Mouse (Mus musculus): ENCODE data around the gene Fstl3. TPM values are rescaled to one million over a fixed set of nuclear protein-coding genes. Genes with fewer than 3 reads are reported as not detected.
A peak's percentile ranks its signal among the peaks of the same experiment; 100 is the strongest.

Fstl3 gene
- polyA plus RNA-seq, 1 experiment from 2014 or later, result 26.4 TPM

- under 1% methylated on average over 5 of the region's 5 CpGs for WGBS
- Histone ChIP-seq H3K9ac (replicated peaks; ENCODE audit: low read length) (no peak overlapping the region), H3K36me3 (ENCODE audit: insufficient read depth, low read length) (no peaks in the 10 kb centered on the region), H3K4me3 (ENCODE audit: low read length) (no peak overlapping the region), H3K4me1 (ENCODE audit: insufficient read depth, low read length) (peaks cover 33% of the 10 kb centered on the region), H3K27ac (ENCODE audit: low read length) (no peak overlapping the region), H3K4me2 (replicated peaks; ENCODE audit: low read depth, low read length) (no peak overlapping the region), H3K27me3 (ENCODE audit: insufficient read depth, low read length) (no peaks in the 10 kb centered on the region), H3K9me3 (ENCODE audit: low read length) (0 out of 2 replicates have a peak, but pooled peaks cover 3% of the 10 kb centered on the region)
- no peak for ATAC-seq (ENCODE audit: low FRiP score, low TSS enrichment)
Observed at GRCm38 (mm10) chr10:79768400-79768799, 8.7 kb upstream of the Fstl3 start.

DNA sequence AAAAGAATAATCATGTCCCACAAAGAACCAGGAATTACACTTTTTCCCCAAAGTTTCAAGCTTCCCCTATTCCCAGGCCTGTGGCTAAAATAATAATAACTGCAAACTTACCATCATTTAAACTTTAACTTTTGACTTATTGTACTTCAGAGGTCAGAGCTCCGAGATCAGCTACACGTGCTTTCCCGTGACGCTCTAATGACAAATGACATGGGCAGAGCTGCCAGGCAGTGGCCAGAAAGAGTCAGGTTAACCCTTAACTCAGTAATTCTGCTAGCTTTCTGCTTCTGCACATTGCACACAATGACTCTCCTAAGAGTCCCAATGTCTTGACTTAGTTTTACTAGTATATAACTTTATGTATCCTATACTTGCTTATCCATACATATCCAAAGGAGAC, 7.7 kb upstream of the Fstl3 start:
- H3K27ac ChIP-seq (ENCODE audit: low read length), result no peak overlapping the region
- 0 out of 2 replicates have a peak, but pooled peaks cover 3% of the 10 kb centered on the region for H3K9me3 ChIP-seq (ENCODE audit: low read length)
- no peak overlapping the region for H3K4me3 ChIP-seq (ENCODE audit: low read length)
- WGBS, result 14% methylated on average over 4 of the region's 4 CpGs
- H3K27me3 ChIP-seq (ENCODE audit: insufficient read depth, low read length), result no peaks in the 10 kb centered on the region
- H3K36me3 ChIP-seq (ENCODE audit: insufficient read depth, low read length), result no peaks in the 10 kb centered on the region
- peaks cover 33% of the 10 kb centered on the region for H3K4me1 ChIP-seq (ENCODE audit: insufficient read depth, low read length)
- no peak overlapping the region for H3K9ac ChIP-seq (replicated peaks; ENCODE audit: low read length)
- no peak overlapping the region for H3K4me2 ChIP-seq (replicated peaks; ENCODE audit: low read depth, low read length)
- ATAC-seq (ENCODE audit: low FRiP score, low TSS enrichment), result no peak

GRCm38 (mm10) chr10:79772320-79772719, 4.8 kb upstream of the Fstl3 start:
- no peak for ATAC-seq (ENCODE audit: low FRiP score, low TSS enrichment)
- Histone ChIP-seq H3K4me1 (ENCODE audit: insufficient read depth, low read length) (peaks cover 23% of the 10 kb centered on the region), H3K27ac (ENCODE audit: low read length) (no peak overlapping the region), H3K9me3 (ENCODE audit: low read length) (peaks cover 8% of the 10 kb centered on the region; the same call in 1 of the 2 replicates), H3K36me3 (ENCODE audit: insufficient read depth, low read length) (no peaks in the 10 kb centered on the region), H3K27me3 (ENCODE audit: insufficient read depth, low read length) (no peaks in the 10 kb centered on the region; the same call in 1 of the 2 replicates), H3K9ac (replicated peaks; ENCODE audit: low read length) (no peak overlapping the region), H3K4me3 (ENCODE audit: low read length) (no peak overlapping the region), H3K4me2 (replicated peaks; ENCODE audit: low read depth, low read length) (no peak overlapping the region)
- 85% methylated on average over 3 of the region's 3 CpGs for WGBS

DNA sequence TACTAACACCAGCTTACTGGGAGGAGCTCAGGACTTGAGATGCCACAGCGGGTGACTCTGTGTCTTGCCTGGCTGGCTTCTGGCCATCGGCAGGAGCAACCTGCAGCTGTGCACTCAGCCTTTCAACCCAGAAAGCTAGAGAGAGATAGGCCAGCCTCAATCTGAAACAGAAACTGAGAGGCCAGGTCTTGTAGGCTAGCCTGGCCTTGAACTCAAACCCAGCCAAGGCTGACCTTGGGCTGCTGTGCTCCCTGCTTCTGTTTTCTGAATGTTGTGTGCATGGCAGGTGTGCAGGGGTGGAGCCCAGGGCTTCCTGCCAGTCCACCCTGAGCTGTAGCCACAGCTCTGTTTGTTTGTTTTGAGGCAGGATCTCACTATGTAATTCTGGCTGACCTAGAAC, 3.9 kb upstream of the Fstl3 start:
- H3K4me2 ChIP-seq (replicated peaks; ENCODE audit: low read depth, low read length), result no peak overlapping the region
- H3K4me3 ChIP-seq (ENCODE audit: low read length), result no peak overlapping the region
- 86% methylated on average over 2 of the region's 2 CpGs for WGBS
- ATAC-seq (ENCODE audit: low FRiP score, low TSS enrichment), result no peak
- no peaks in the 10 kb centered on the region for H3K36me3 ChIP-seq (ENCODE audit: insufficient read depth, low read length)
- no peaks in the 10 kb centered on the region; the same call in 1 of the 2 replicates for H3K27me3 ChIP-seq (ENCODE audit: insufficient read depth, low read length)
- H3K9ac ChIP-seq (replicated peaks; ENCODE audit: low read length), result no peak overlapping the region
- H3K27ac ChIP-seq (ENCODE audit: low read length), result no peak overlapping the region
- peaks cover 21% of the 10 kb centered on the region for H3K4me1 ChIP-seq (ENCODE audit: insufficient read depth, low read length)
- peaks cover 8% of the 10 kb centered on the region; the same call in 1 of the 2 replicates for H3K9me3 ChIP-seq (ENCODE audit: low read length)

GRCm38 (mm10) chr10:79774486-79775279, 2.4 kb upstream of the Fstl3 start:
- H3K4me3 ChIP-seq (ENCODE audit: low read length), result no peak overlapping the region
- peaks cover 8% of the 10 kb centered on the region; the same call in 1 of the 2 replicates for H3K9me3 ChIP-seq (ENCODE audit: low read length)
- ATAC-seq (ENCODE audit: low FRiP score, low TSS enrichment), result no peak
- no peaks in the 10 kb centered on the region for H3K36me3 ChIP-seq (ENCODE audit: insufficient read depth, low read length)
- H3K27ac ChIP-seq (ENCODE audit: low read length), result no peak overlapping the region
- no peak overlapping the region for H3K4me2 ChIP-seq (replicated peaks; ENCODE audit: low read depth, low read length)
- peaks cover 29% of the 10 kb centered on the region for H3K4me1 ChIP-seq (ENCODE audit: insufficient read depth, low read length)
- H3K27me3 ChIP-seq (ENCODE audit: insufficient read depth, low read length), result no peaks in the 10 kb centered on the region; the same call in 1 of the 2 replicates
- H3K9ac ChIP-seq (replicated peaks; ENCODE audit: low read length), result no peak overlapping the region
- 68% methylated on average over 5 of the region's 5 CpGs for WGBS

GRCm38 (mm10) chr10:79778006-79778405, 934 bp downstream of the Fstl3 start:
- H3K27ac ChIP-seq (ENCODE audit: low read length), result peak overlapping the region; percentile 54; the same call in 1 of the 2 replicates
- no peaks in the 10 kb centered on the region for H3K36me3 ChIP-seq (ENCODE audit: insufficient read depth, low read length)
- 8% methylated on average over 15 of the region's 15 CpGs for WGBS
- H3K4me1 ChIP-seq (ENCODE audit: insufficient read depth, low read length), result peaks cover 42% of the 10 kb centered on the region
- peak overlapping the region; percentile 79 for H3K4me2 ChIP-seq (replicated peaks; ENCODE audit: low read depth, low read length)
- H3K4me3 ChIP-seq (ENCODE audit: low read length), result peak overlapping the region; percentile 59
- no peaks in the 10 kb centered on the region; the same call in none of the 2 replicates for H3K27me3 ChIP-seq (ENCODE audit: insufficient read depth, low read length)
- peak overlapping the region; percentile 55 for H3K9ac ChIP-seq (replicated peaks; ENCODE audit: low read length)
- 0 out of 2 replicates have a peak, but pooled peaks have one; percentile 10 for ATAC-seq (ENCODE audit: low FRiP score, low TSS enrichment)
- H3K9me3 ChIP-seq (ENCODE audit: low read length), result peaks cover 5% of the 10 kb centered on the region; the same call in 1 of the 2 replicates

DNA sequence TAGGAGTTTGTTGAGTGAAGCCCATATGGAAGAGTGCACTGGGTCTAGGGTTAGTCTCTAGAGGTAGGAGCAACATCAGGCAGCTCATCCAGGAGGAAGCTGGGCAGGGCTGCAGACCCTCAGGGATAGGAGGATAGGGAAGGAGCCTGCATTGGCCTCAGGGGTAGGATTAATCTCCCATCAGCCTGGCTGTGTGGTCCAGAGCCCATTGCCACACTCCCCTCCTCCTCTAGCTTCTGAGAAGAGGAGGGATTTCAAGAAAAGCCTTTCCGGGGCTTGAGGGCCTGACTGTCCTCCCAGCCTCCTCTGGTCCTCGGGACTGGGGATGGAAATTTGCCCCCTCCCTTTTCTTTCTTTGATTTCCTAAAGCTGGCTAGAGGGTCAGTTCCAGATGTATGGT, 2.1 kb downstream of the Fstl3 start:
- no peak overlapping the region for H3K4me3 ChIP-seq (ENCODE audit: low read length)
- no peak overlapping the region; the same call in 1 of the 2 replicates for H3K4me2 ChIP-seq (replicated peaks; ENCODE audit: low read depth, low read length)

DNA sequence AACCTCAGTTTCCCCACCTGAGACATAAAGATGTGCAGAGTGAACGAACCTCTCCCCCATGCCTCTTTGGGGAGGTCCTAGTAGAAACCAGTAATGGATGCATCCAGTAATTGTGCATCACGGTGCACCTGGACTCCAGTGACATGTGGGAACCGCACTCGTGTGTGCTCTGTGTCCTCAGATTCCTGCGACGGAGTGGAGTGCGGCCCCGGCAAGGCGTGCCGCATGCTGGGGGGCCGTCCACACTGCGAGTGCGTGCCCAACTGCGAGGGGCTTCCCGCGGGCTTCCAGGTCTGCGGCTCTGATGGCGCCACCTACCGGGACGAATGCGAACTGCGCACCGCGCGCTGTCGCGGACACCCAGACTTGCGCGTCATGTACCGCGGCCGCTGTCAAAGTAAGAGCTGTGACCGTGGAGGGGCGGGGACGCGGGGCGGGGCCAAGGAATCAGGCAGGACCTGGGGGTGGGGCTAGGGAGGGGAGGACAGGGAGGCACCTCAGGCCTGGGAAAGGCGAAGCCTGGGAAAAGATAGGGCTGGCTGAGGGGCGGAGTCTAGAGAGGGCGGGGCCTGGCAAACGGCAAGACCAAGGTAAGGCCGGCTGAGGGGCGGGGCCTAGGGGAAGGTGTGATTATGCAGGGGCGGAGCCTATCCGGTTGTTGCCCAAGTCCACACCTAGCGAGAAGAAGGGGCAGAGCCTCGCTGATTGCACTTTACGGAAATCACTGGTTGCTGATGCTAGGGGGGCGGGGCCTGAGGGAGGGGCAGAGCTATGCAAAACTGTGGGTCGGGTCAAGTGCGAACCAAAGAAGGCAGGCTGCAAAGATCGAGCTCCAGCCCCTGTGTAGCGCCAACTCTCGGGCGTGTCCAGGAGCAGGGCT, 3.0 kb downstream of the Fstl3 start:
- 1% methylated on average over 55 of the region's 55 CpGs for whole genome bisulfite sequencing
- peak overlapping the region; percentile 51; the same call in 1 of the 2 replicates for H3K9ac ChIP-seq (replicated peaks; ENCODE audit: low read length)
- H3K4me3 ChIP-seq (ENCODE audit: low read length), result peak overlapping the region; percentile 55
- peaks cover 2% of the 10 kb centered on the region; the same call in 1 of the 2 replicates for H3K9me3 ChIP-seq (ENCODE audit: low read length)
- H3K4me1 ChIP-seq (ENCODE audit: insufficient read depth, low read length), result peaks cover 42% of the 10 kb centered on the region
- peak overlapping the region; percentile 70 for H3K27ac ChIP-seq (ENCODE audit: low read length)
- peak overlapping the region; percentile 94 for H3K4me2 ChIP-seq (replicated peaks; ENCODE audit: low read depth, low read length)
- ATAC-seq (ENCODE audit: low FRiP score, low TSS enrichment), result peak; percentile 92
- no peaks in the 10 kb centered on the region; the same call in none of the 2 replicates for H3K27me3 ChIP-seq (ENCODE audit: insufficient read depth, low read length)
- H3K36me3 ChIP-seq (ENCODE audit: insufficient read depth, low read length), result no peaks in the 10 kb centered on the region

More for the DNA sequence above, 2.1 kb downstream of the Fstl3 start:
- peaks cover 5% of the 10 kb centered on the region; the same call in 1 of the 2 replicates for H3K9me3 ChIP-seq (ENCODE audit: low read length)
- peaks cover 42% of the 10 kb centered on the region for H3K4me1 ChIP-seq (ENCODE audit: insufficient read depth, low read length)
- no peak for ATAC-seq (ENCODE audit: low FRiP score, low TSS enrichment)
- 19% methylated on average over 2 of the region's 2 CpGs for WGBS
- no peaks in the 10 kb centered on the region for H3K36me3 ChIP-seq (ENCODE audit: insufficient read depth, low read length)
- H3K9ac ChIP-seq (replicated peaks; ENCODE audit: low read length), result 0 out of 2 replicates have a peak overlapping the region, but pooled peaks have one; percentile 13
- peak overlapping the region; percentile 16; the same call in 1 of the 2 replicates for H3K27ac ChIP-seq (ENCODE audit: low read length)
- no peaks in the 10 kb centered on the region; the same call in none of the 2 replicates for H3K27me3 ChIP-seq (ENCODE audit: insufficient read depth, low read length)

- no peak; the same call in none of the 2 replicates for ATAC-seq (ENCODE audit: low FRiP score, low TSS enrichment)
- under 1% methylated on average over 13 of the region's 13 CpGs for WGBS
- Histone ChIP-seq H3K27me3 (ENCODE audit: insufficient read depth, low read length) (no peaks in the 10 kb centered on the region; the same call in none of the 2 replicates), H3K36me3 (ENCODE audit: insufficient read depth, low read length) (no peaks in the 10 kb centered on the region), H3K4me1 (ENCODE audit: insufficient read depth, low read length) (peaks cover 42% of the 10 kb centered on the region), H3K9me3 (ENCODE audit: low read length) (no peaks in the 10 kb centered on the region), H3K4me3 (ENCODE audit: low read length) (peak overlapping the region; percentile 55), H3K27ac (ENCODE audit: low read length) (peak overlapping the region; percentile 70), H3K4me2 (replicated peaks; ENCODE audit: low read depth, low read length) (peak overlapping the region; percentile 94), H3K9ac (replicated peaks; ENCODE audit: low read length) (peak overlapping the region; percentile 48; the same call in 1 of the 2 replicates)
Observed at GRCm38 (mm10) chr10:79780664-79781015, 3.6 kb downstream of the Fstl3 start.
